Mouse (Mus musculus) neural tube, embryonic 11.5 days (tissue): ENCODE measurements around the gene Stac2. TPM values are rescaled to one million over a fixed set of nuclear protein-coding genes. Genes with fewer than 3 reads are reported as not detected.

Experiments
- ATAC-seq: fragments of 200-750 bp; cut with Nextera tagmentation; 2 replicates; pipeline ENCODE4 v1.8.0; 2017; ENCODE audit warnings: moderate number of reproducible peaks, mild to moderate bottlenecking, moderate TSS enrichment, moderate library complexity; ENCODE audit not compliant: insufficient read depth, low FRiP score, low TSS enrichment
- DNase-seq: peaks from one replicate; pipeline ENCODE4 v3.0.0-alpha.2; 2015; ENCODE audit warnings: low spot score
- H3K27ac ChIP-seq: fragments of 300-500 bp; sonication (generic); 2 replicates; pipeline ENCODE4 v1.5.1; 2014; ENCODE audit warnings: low read depth, mild to moderate bottlenecking, low read length
- H3K27me3 ChIP-seq: fragments of 300-500 bp; sonication (generic); 2 replicates; pipeline ENCODE4 v1.6.1; 2014; ENCODE audit warnings: mild to moderate bottlenecking, low read length, mixed read lengths; ENCODE audit not compliant: control insufficient read depth, insufficient read depth
- H3K36me3 ChIP-seq: fragments of 300-500 bp; sonication (generic); 2 replicates; pipeline ENCODE4 v1.6.1; 2014; ENCODE audit warnings: mild to moderate bottlenecking, low read length, moderate library complexity, mixed read lengths; ENCODE audit not compliant: control insufficient read depth, insufficient read depth
- H3K4me1 ChIP-seq: fragments of 300-500 bp; sonication (generic); 2 replicates; pipeline ENCODE4 v1.6.1; 2014; ENCODE audit warnings: low read length, mixed read lengths; ENCODE audit not compliant: control insufficient read depth, insufficient read depth
- H3K4me2 ChIP-seq: fragments of 300-500 bp; sonication (generic); 2 replicates; pipeline ENCODE4 v1.6.1; 2014; ENCODE audit warnings: low read depth, mild to moderate bottlenecking, moderate library complexity
- H3K4me3 ChIP-seq: fragments of 300-500 bp; sonication (generic); 2 replicates; pipeline ENCODE4 v1.5.1; 2014; ENCODE audit warnings: low read depth, low read length
- H3K9ac ChIP-seq: fragments of 300-500 bp; sonication (generic); 2 replicates; pipeline ENCODE4 v1.6.1; 2014; ENCODE audit warnings: mild to moderate bottlenecking, low read length
- H3K9me3 ChIP-seq: fragments of 300-500 bp; sonication (generic); 2 replicates; pipeline ENCODE4 v1.6.1; 2016; ENCODE audit warnings: low read length; ENCODE audit not compliant: control insufficient read depth
- WGBS: fragments of 180-500 bp; shearing (Covaris S2); extraction: QIAGEN DNeasy Blood & Tissue Kit; methylation state at CpG from one replicate; pipeline ENCODE4 v1.1.7; 2014; 5-methylcytosine and 5-hydroxymethylcytosine counted together
- polyA plus RNA-seq: library from polyadenylated mRNA; unstranded; fragments of >200 nt; fragmentation: Nextera tagmentation; extraction: Ambion mirVana; gene quantifications from 2 replicates; pipeline ENCODE4 v1.2.1, GENCODE M21; 2014

Gene Stac2
- 6.6 and 6.8 TPM in 2 replicates for polyA plus RNA-seq

GRCm38 (mm10) chr11:98052989-98053834, at the start of gene Stac2:
Gene Stac2, minus strand, starts transcription at chr11:98053462.
- H3K27ac ChIP-seq = 0 out of 2 replicates have a peak within 1 kb of the TSS, but pooled peaks have one; percentile 8
- H3K4me3 ChIP-seq = peak within 1 kb of the TSS; percentile 49
- H3K4me1 ChIP-seq = peaks cover 4% of the 10 kb centered on the region; the same call in 1 of the 2 replicates
- DNase-seq (peak; percentile 87), ATAC-seq (peak; percentile 82)
- peak within 1 kb of the TSS; percentile 59 for H3K9ac ChIP-seq
- 1% methylated on average over 39 of the region's 48 CpGs for WGBS
- H3K36me3 ChIP-seq = no peaks in the 10 kb centered on the region
- H3K9me3 ChIP-seq = no peaks in the 10 kb centered on the region
- H3K27me3 ChIP-seq = peaks cover 29% of the 10 kb centered on the region
- H3K4me2 ChIP-seq = peak within 1 kb of the TSS; percentile 67

- no peaks in the 10 kb centered on the region for H3K4me1 ChIP-seq
- no peak overlapping the region for H3K27ac ChIP-seq
- H3K4me2 ChIP-seq = no peak overlapping the region
- no peaks in the 10 kb centered on the region for H3K9me3 ChIP-seq
- peaks cover 7% of the 10 kb centered on the region; the same call in 1 of the 2 replicates for H3K36me3 ChIP-seq
- DNase-seq (no peak), ATAC-seq (no peak)
- WGBS = 92% methylated on average over 3 of the region's 3 CpGs
- no peak overlapping the region for H3K9ac ChIP-seq
- H3K4me3 ChIP-seq = no peak overlapping the region
- no peaks in the 10 kb centered on the region for H3K27me3 ChIP-seq
These were observed 48.1 kb upstream of the Stac2 start for GRCm38 (mm10) chr11:98101332-98101731.

GRCm38 (mm10) chr11:98090583-98090982, 37.3 kb upstream of the Stac2 start:
- Histone ChIP-seq H3K27me3 (no peaks in the 10 kb centered on the region), H3K9ac (no peak overlapping the region), H3K4me2 (no peak overlapping the region), H3K27ac (no peak overlapping the region), H3K36me3 (peaks cover 4% of the 10 kb centered on the region), H3K9me3 (no peaks in the 10 kb centered on the region), H3K4me1 (no peaks in the 10 kb centered on the region), H3K4me3 (no peak overlapping the region)
- ATAC-seq (no peak), DNase-seq (no peak)
- WGBS = 92% methylated on average over 9 of the region's 9 CpGs

GRCm38 (mm10) chr11:98088224-98088623, 35.0 kb upstream of the Stac2 start:
- 55% methylated on average over 7 of the region's 7 CpGs for WGBS
- Histone ChIP-seq H3K27ac (no peak overlapping the region), H3K27me3 (no peaks in the 10 kb centered on the region), H3K4me3 (no peak overlapping the region), H3K4me2 (no peak overlapping the region), H3K9me3 (no peaks in the 10 kb centered on the region), H3K36me3 (peaks cover 4% of the 10 kb centered on the region), H3K4me1 (no peaks in the 10 kb centered on the region), H3K9ac (no peak overlapping the region)
- DNase-seq = no peak
- no peak for ATAC-seq

- no peak overlapping the region for H3K4me2 ChIP-seq
- H3K36me3 ChIP-seq = peaks cover 4% of the 10 kb centered on the region
- no peaks in the 10 kb centered on the region for H3K27me3 ChIP-seq
- no peak overlapping the region for H3K27ac ChIP-seq
- H3K4me3 ChIP-seq = no peak overlapping the region
- no peaks in the 10 kb centered on the region for H3K9me3 ChIP-seq
- H3K4me1 ChIP-seq = no peaks in the 10 kb centered on the region
- DNase-seq (no peak), ATAC-seq (no peak)
- 73% methylated on average over 7 of the region's 7 CpGs for WGBS
- no peak overlapping the region for H3K9ac ChIP-seq
These were observed 33.3 kb upstream of the Stac2 start for GRCm38 (mm10) chr11:98086574-98086973.

GRCm38 (mm10) chr11:98086141-98086540, 32.9 kb upstream of the Stac2 start:
- Histone ChIP-seq H3K27ac (no peak overlapping the region), H3K9me3 (no peaks in the 10 kb centered on the region), H3K9ac (no peak overlapping the region), H3K36me3 (peaks cover 4% of the 10 kb centered on the region), H3K4me2 (no peak overlapping the region), H3K27me3 (no peaks in the 10 kb centered on the region), H3K4me3 (no peak overlapping the region), H3K4me1 (no peaks in the 10 kb centered on the region)
- no peak for DNase-seq
- ATAC-seq = no peak
- 95% methylated on average over 9 of the region's 9 CpGs for WGBS

GRCm38 (mm10) chr11:98082745-98083144, 29.5 kb upstream of the Stac2 start:
- no peak overlapping the region for H3K27ac ChIP-seq
- H3K4me1 ChIP-seq = no peaks in the 10 kb centered on the region
- ATAC-seq (no peak), DNase-seq (no peak)
- no peaks in the 10 kb centered on the region for H3K27me3 ChIP-seq
- H3K4me3 ChIP-seq = no peak overlapping the region
- no peaks in the 10 kb centered on the region for H3K9me3 ChIP-seq
- no peak overlapping the region for H3K4me2 ChIP-seq
- no peak overlapping the region for H3K9ac ChIP-seq
- 79% methylated on average over 7 of the region's 7 CpGs for WGBS
- no peaks in the 10 kb centered on the region; the same call in 1 of the 2 replicates for H3K36me3 ChIP-seq

GRCm38 (mm10) chr11:98080450-98080849, 27.2 kb upstream of the Stac2 start:
- no peak overlapping the region for H3K4me3 ChIP-seq
- H3K9ac ChIP-seq = no peak overlapping the region
- ATAC-seq (no peak), DNase-seq (no peak)
- no peak overlapping the region for H3K4me2 ChIP-seq
- no peaks in the 10 kb centered on the region; the same call in 1 of the 2 replicates for H3K36me3 ChIP-seq
- no peak overlapping the region for H3K27ac ChIP-seq
- H3K27me3 ChIP-seq = no peaks in the 10 kb centered on the region
- no peaks in the 10 kb centered on the region for H3K9me3 ChIP-seq
- H3K4me1 ChIP-seq = no peaks in the 10 kb centered on the region
- 85% methylated on average over 6 of the region's 6 CpGs for WGBS

GRCm38 (mm10) chr11:98077086-98077485, 23.8 kb upstream of the Stac2 start:
- no peak overlapping the region for H3K4me2 ChIP-seq
- WGBS = 86% methylated on average over 8 of the region's 8 CpGs
- H3K4me3 ChIP-seq = no peak overlapping the region
- no peaks in the 10 kb centered on the region for H3K27me3 ChIP-seq
- DNase-seq = no peak
- no peaks in the 10 kb centered on the region for H3K4me1 ChIP-seq
- H3K36me3 ChIP-seq = no peaks in the 10 kb centered on the region
- ATAC-seq = no peak
- H3K27ac ChIP-seq = no peak overlapping the region
- H3K9me3 ChIP-seq = no peaks in the 10 kb centered on the region
- H3K9ac ChIP-seq = no peak overlapping the region
